Mouse (Mus musculus): ENCODE data around the gene Hbs1l.

Gene Hbs1l

DNA sequence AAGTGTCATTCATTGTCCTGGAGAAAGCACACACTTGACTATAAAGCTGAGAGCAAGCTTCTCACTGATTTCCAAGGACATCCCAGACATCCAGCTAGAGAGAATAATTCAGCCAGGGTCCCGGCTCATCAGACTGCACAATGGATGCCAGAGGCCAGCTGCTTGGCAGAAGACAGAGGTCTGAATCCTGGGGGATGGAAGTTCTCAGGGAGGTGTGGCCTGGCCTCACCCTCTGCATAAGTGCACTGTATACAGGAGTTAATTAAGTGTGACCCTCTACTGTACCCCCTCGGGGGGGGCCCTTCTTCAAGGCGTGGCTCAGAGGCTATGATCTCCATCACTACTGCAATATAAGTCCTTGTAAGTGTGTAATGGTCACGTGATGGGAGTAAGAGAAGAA is 105.5 kb downstream of the Hbs1l start:
- no peak for DNase-seq (ENCODE audit: low spot score)

DNA sequence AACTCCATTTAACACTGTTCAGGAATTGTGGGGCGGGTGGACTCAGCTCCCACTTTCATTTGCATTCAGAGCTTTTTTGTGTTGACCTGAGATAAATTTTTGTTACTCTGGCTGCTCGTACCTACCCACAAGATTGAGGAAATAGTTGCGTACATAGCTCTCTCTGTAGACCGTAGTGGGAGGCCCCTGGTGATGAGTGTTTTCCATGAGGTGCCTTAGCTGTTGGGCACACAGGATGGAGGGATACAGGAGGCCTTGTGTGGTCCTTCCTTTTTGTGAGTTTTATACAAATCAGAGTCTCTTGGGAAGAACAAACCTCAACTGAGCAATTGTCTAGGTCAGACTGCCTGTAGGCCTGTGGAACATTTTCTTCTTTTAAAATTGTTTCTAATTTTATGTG is 109.0 kb downstream of the Hbs1l start:
- DNase-seq (ENCODE audit: low spot score): no peak

DNA sequence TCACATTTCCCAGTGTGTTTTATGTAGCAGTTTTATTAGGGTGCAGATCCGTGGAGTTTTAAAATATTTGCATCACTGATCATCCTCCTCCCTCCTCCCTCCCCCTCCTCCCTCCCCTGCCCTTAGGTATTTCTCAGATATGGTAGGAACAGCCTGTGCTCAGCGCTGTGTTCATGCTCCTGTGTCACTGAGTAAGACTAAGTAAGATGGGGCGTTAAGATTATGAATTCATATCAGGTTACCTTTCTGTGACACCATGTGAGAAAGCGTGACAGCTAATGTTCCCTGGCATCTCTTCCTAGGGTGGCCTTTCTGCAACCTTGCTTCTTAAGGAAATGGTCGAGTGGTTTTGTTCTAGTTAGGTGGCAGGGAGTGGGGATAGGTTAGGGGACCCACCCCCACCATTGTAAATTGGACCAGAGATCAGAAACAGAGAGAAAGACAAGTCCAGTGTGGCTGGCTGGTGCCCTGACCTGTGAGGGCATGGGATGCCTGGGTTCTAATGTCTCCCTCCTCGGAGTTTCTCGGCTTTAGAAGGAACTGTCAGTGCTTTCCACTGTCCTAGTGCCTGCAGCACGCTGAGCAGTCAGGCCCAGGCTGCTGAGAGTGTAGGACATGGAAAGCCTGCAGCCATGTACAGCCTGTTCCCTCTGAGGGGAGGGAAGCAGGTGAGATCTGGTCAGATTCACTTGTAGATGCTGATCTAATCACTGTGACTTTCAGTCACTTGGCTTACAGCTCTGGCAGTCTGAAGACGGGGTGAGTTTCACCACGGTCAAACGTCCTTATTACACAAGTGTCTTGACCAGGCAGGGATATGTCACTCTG is 110.1 kb downstream of the Hbs1l start:
- DNase-seq (ENCODE audit: low spot score): no peak

DNA sequence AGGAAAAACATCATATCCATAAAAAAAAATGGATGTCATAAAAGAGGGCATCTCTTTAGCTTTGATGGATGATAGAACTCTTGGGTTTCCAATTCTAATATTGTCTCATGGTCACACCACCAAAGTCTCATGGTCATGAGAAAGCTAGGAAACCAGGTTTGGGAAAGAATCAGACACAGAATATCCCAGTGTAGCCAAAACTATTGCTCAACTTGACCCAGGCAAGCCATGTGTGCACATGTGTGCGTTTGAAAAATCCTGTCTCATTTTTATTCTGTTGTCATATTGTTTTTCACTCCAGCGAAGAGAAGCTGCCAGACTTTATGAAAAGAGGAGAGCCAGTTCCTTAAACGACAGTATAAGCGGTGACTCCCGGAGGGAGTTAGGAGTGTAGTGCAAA is 114.9 kb downstream of the Hbs1l start:
- no peak for DNase-seq (ENCODE audit: low spot score)

DNA sequence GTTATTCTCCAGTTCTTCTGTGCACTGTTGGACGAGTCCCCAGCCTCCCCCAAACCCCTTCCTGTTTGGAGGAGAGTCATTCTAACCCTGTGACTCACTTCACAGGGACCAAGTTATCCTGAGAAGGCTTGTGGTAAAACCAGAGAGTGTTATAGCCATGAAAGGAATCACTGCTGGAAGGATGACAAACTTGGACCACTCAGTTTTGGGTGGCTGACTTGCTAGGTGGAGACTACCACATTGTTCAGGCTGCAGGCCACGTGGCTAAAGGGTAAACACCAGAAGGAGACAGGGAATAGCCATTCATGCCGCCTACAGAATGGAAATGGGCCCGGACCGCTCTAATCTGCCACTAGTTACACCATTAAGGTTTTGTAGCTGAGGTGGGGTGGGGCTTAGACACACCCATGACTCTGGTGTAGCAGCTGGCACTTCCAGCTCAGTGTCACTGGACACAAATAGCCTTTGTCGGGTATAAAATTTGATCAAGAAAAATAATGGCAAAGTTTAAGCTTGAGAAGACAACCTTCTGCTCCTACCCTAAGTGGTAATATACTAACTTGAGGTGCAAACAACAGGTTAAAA is 115.9 kb downstream of the Hbs1l start:
- DNase-seq (ENCODE audit: low spot score): no peak

DNA sequence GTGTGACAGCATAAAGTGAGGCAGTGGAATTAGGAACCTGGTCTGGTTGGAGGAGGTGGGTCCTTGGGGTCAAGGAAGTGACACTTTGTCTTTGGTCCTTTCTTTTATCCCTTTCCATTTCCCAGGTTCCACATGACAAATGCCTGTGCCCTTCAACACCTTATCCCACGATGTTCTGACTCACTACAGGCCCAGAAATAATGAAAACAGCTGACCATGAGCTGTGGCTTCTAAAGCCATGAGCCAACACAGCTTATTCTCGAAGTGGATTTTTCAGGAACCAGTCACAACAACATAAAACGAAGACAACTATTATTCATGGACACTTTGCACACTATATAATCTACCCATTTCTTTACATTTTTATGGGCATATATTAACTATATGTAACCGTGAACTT is 119.3 kb downstream of the Hbs1l start:
- DNase-seq (ENCODE audit: low spot score): no peak

DNA sequence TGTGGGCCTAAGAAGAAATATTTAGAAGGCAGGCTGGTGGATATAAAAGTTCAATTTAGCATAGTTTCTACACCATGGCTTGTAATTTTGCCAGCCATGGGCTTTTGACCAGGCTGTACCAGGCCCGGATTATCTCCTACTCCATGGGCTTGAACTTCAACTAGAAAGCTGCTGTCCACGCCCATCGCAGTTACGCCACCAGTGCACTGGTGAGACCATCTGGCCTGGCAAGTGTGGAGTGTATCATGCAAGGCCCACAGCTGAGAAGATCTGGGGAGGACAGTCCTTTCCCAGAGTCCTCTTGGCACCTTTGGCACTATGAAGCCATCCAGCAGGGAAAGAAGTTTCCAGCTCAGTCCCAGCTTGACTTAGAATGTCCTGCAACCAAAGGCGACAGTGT is 120.4 kb downstream of the Hbs1l start:
- DNase-seq (ENCODE audit: low spot score): no peak

Measured in embryo, embryonic 10 days (tissue).